Mouse (Mus musculus): Measurements from ENCODE around the gene Olfr572. TPM values are rescaled to one million over a fixed set of nuclear protein-coding genes. Genes with fewer than 3 reads are reported as not detected.

Olfr572 gene
- polyA plus RNA-seq, 1 experiment from 2014 or later = not detected

GRCm38 (mm10) chr7:102958137-102958536 is 33.9 kb downstream of the Olfr572 start:
- Histone ChIP-seq H3K36me3 (no peaks in the 10 kb centered on the region), H3K9ac (no peak overlapping the region), H3K4me1 (no peaks in the 10 kb centered on the region), H3K9me3 (no peaks in the 10 kb centered on the region), H3K4me2 (no peak overlapping the region), H3K27me3 (no peaks in the 10 kb centered on the region), H3K27ac (no peak overlapping the region), H3K4me3 (no peak overlapping the region)
- no peak for ATAC-seq (ENCODE audit: borderline replicate concordance, extremely low read depth, low FRiP score, low TSS enrichment)
- 53% methylated on average over 3 of the region's 3 CpGs for WGBS

GRCm38 (mm10) chr7:102958593-102958992 is 34.4 kb downstream of the Olfr572 start, which contains the start of gene Olfr575:
Olfr575 (minus strand) TSS chr7:102958775.
- WGBS = 38% methylated on average over 1 of the region's 1 CpGs
- no peak for ATAC-seq (ENCODE audit: borderline replicate concordance, extremely low read depth, low FRiP score, low TSS enrichment)

GRCm38 (mm10) chr7:102962360-102962759 is 38.2 kb downstream of the Olfr572 start, which contains the start of gene Olfr576:
Olfr576 (plus strand) TSS chr7:102962660.
- Histone ChIP-seq H3K9me3 (no peaks in the 10 kb centered on the region), H3K27ac (no peak within 1 kb of the TSS), H3K36me3 (no peaks in the 10 kb centered on the region), H3K4me1 (no peaks in the 10 kb centered on the region; the same call in 1 of the 2 replicates), H3K4me2 (no peak within 1 kb of the TSS), H3K4me3 (no peak within 1 kb of the TSS), H3K27me3 (no peaks in the 10 kb centered on the region), H3K9ac (no peak within 1 kb of the TSS)
- 11% methylated on average over 2 of the region's 2 CpGs for WGBS
- ATAC-seq (ENCODE audit: borderline replicate concordance, extremely low read depth, low FRiP score, low TSS enrichment) = no peak

More at GRCm38 (mm10) chr7:102958593-102958992, 34.4 kb downstream of the Olfr572 start, which contains the start of gene Olfr575:
- H3K27ac ChIP-seq = no peak within 1 kb of the TSS
- no peaks in the 10 kb centered on the region for H3K4me1 ChIP-seq
- no peaks in the 10 kb centered on the region for H3K36me3 ChIP-seq
- no peak within 1 kb of the TSS for H3K4me2 ChIP-seq
- no peak within 1 kb of the TSS for H3K9ac ChIP-seq
- no peak within 1 kb of the TSS for H3K4me3 ChIP-seq
- no peaks in the 10 kb centered on the region for H3K9me3 ChIP-seq
- no peaks in the 10 kb centered on the region for H3K27me3 ChIP-seq

GRCm38 (mm10) chr7:102974399-102974798 is 50.2 kb downstream of the Olfr572 start:
- Histone ChIP-seq H3K36me3 (no peaks in the 10 kb centered on the region), H3K4me3 (no peak overlapping the region), H3K4me1 (no peaks in the 10 kb centered on the region), H3K27me3 (no peaks in the 10 kb centered on the region), H3K4me2 (no peak overlapping the region), H3K27ac (no peak overlapping the region), H3K9me3 (no peaks in the 10 kb centered on the region), H3K9ac (no peak overlapping the region)
- no peak for ATAC-seq (ENCODE audit: borderline replicate concordance, extremely low read depth, low FRiP score, low TSS enrichment)
- 50% methylated on average over 1 of the region's 1 CpGs for WGBS

GRCm38 (mm10) chr7:102975843-102976242 is 51.6 kb downstream of the Olfr572 start, which contains the start of gene Olfr577:
Olfr577 (minus strand) TSS chr7:102975943.
- no peaks in the 10 kb centered on the region for H3K36me3 ChIP-seq
- H3K27ac ChIP-seq = no peak within 1 kb of the TSS
- H3K9ac ChIP-seq = no peak within 1 kb of the TSS
- H3K4me3 ChIP-seq = no peak within 1 kb of the TSS
- no peaks in the 10 kb centered on the region for H3K27me3 ChIP-seq
- no peaks in the 10 kb centered on the region for H3K9me3 ChIP-seq
- no peaks in the 10 kb centered on the region for H3K4me1 ChIP-seq
- no peak for ATAC-seq (ENCODE audit: borderline replicate concordance, extremely low read depth, low FRiP score, low TSS enrichment)
- WGBS = 67% methylated on average over 2 of the region's 2 CpGs
- H3K4me2 ChIP-seq = no peak within 1 kb of the TSS

Other genes with a start within 250 kb of the Olfr572 start
- gene Trim68, start 237.1 kb upstream of the Olfr572 start, polyA plus RNA-seq (2015; fragmentation: Nextera tagmentation; extraction: Ambion mirVana) = 13.2 and 14.0 TPM in 2 replicates
- not detected in 2 replicates for gene Olfr557, start 228.5 kb upstream of the Olfr572 start, polyA plus RNA-seq (2015; fragmentation: Nextera tagmentation; extraction: Ambion mirVana)
- gene Olfr558, start 222.2 kb upstream of the Olfr572 start, polyA plus RNA-seq (2015; fragmentation: Nextera tagmentation; extraction: Ambion mirVana) = 0.28 and 0.49 TPM in 2 replicates
- not detected in 2 replicates for gene Olfr33, start 205.3 kb upstream of the Olfr572 start, polyA plus RNA-seq (2015; fragmentation: Nextera tagmentation; extraction: Ambion mirVana)
- gene Olfr559, start 196.9 kb upstream of the Olfr572 start, polyA plus RNA-seq (2015; fragmentation: Nextera tagmentation; extraction: Ambion mirVana) = not detected in 2 replicates
- gene Olfr560, start 165.0 kb upstream of the Olfr572 start, polyA plus RNA-seq (2015; fragmentation: Nextera tagmentation; extraction: Ambion mirVana) = 0.09 TPM in 1 of 2 replicates, not detected in the other
- 0.21 and 0.36 TPM in 2 replicates for gene Olfr78, start 164.9 kb upstream of the Olfr572 start, polyA plus RNA-seq (2015; fragmentation: Nextera tagmentation; extraction: Ambion mirVana)
- gene Olfr561, start 153.2 kb upstream of the Olfr572 start, polyA plus RNA-seq (2015; fragmentation: Nextera tagmentation; extraction: Ambion mirVana) = not detected in 2 replicates
- gene Olfr564, start 120.9 kb upstream of the Olfr572 start, polyA plus RNA-seq (2015; fragmentation: Nextera tagmentation; extraction: Ambion mirVana) = not detected in 2 replicates
- not detected in 2 replicates for gene Olfr566, start 65.6 kb upstream of the Olfr572 start, polyA plus RNA-seq (2015; fragmentation: Nextera tagmentation; extraction: Ambion mirVana)
- not detected in 2 replicates for gene Olfr568, start 47.3 kb upstream of the Olfr572 start, polyA plus RNA-seq (2015; fragmentation: Nextera tagmentation; extraction: Ambion mirVana)
- gene Olfr569, start 33.5 kb upstream of the Olfr572 start, polyA plus RNA-seq (2015; fragmentation: Nextera tagmentation; extraction: Ambion mirVana) = not detected in 2 replicates
- not detected in 2 replicates for gene Olfr570, start 29.8 kb upstream of the Olfr572 start, polyA plus RNA-seq (2015; fragmentation: Nextera tagmentation; extraction: Ambion mirVana)
- not detected in 2 replicates for gene Olfr571, start 6.9 kb upstream of the Olfr572 start, polyA plus RNA-seq (2015; fragmentation: Nextera tagmentation; extraction: Ambion mirVana)
- gene Olfr573-ps1, start 18.2 kb downstream of the Olfr572 start, polyA plus RNA-seq (2015; fragmentation: Nextera tagmentation; extraction: Ambion mirVana) = not detected in 2 replicates
- not detected in 2 replicates for gene Olfr574, start 24.1 kb downstream of the Olfr572 start, polyA plus RNA-seq (2015; fragmentation: Nextera tagmentation; extraction: Ambion mirVana)
- not detected in 2 replicates for gene Olfr575, start 34.4 kb downstream of the Olfr572 start, polyA plus RNA-seq (2015; fragmentation: Nextera tagmentation; extraction: Ambion mirVana)
- not detected in 2 replicates for gene Olfr576, start 38.3 kb downstream of the Olfr572 start, polyA plus RNA-seq (2015; fragmentation: Nextera tagmentation; extraction: Ambion mirVana)
- not detected in 2 replicates for gene Olfr577, start 51.5 kb downstream of the Olfr572 start, polyA plus RNA-seq (2015; fragmentation: Nextera tagmentation; extraction: Ambion mirVana)
- not detected in 2 replicates for gene Olfr578, start 64.9 kb downstream of the Olfr572 start, polyA plus RNA-seq (2015; fragmentation: Nextera tagmentation; extraction: Ambion mirVana)
- gene Olfr582, start 113.6 kb downstream of the Olfr572 start, polyA plus RNA-seq (2015; fragmentation: Nextera tagmentation; extraction: Ambion mirVana) = not detected in 2 replicates
- not detected in 2 replicates for gene Olfr583, start 126.9 kb downstream of the Olfr572 start, polyA plus RNA-seq (2015; fragmentation: Nextera tagmentation; extraction: Ambion mirVana)
- not detected in 2 replicates for gene Olfr584, start 157.5 kb downstream of the Olfr572 start, polyA plus RNA-seq (2015; fragmentation: Nextera tagmentation; extraction: Ambion mirVana)
- not detected in 2 replicates for gene Olfr585, start 173.3 kb downstream of the Olfr572 start, polyA plus RNA-seq (2015; fragmentation: Nextera tagmentation; extraction: Ambion mirVana)
- gene Olfr586, start 201.2 kb downstream of the Olfr572 start, polyA plus RNA-seq (2015; fragmentation: Nextera tagmentation; extraction: Ambion mirVana) = not detected in 2 replicates
- not detected in 2 replicates for gene Olfr588-ps1, start 216.5 kb downstream of the Olfr572 start, polyA plus RNA-seq (2015; fragmentation: Nextera tagmentation; extraction: Ambion mirVana)
- gene Olfr589, start 231.9 kb downstream of the Olfr572 start, polyA plus RNA-seq (2015; fragmentation: Nextera tagmentation; extraction: Ambion mirVana) = not detected in 2 replicates

Measured in lung, embryonic 15.5 days (tissue).